Mouse (Mus musculus) limb, embryonic 10.5 days (tissue): ENCODE results near the gene Opcml. TPM values are rescaled to one million over a fixed set of nuclear protein-coding genes. Genes with fewer than 3 reads are reported as not detected.

ENCODE experiments used
- DNase-seq: peaks from one replicate; pipeline ENCODE4 v3.0.0-alpha.2; 2017; ENCODE audit warnings: low spot score
- H3K27ac ChIP-seq: fragments of 300-500 bp; sonication (generic); 2 replicates; pipeline ENCODE4 v1.5.1; 2016; ENCODE audit warnings: mild to moderate bottlenecking
- H3K27me3 ChIP-seq: fragments of 300-500 bp; sonication (generic); 2 replicates; pipeline ENCODE4 v1.6.1; 2016; ENCODE audit warnings: low read depth, mild to moderate bottlenecking; ENCODE audit not compliant: poor library complexity, severe bottlenecking
- H3K36me3 ChIP-seq: fragments of 300-500 bp; sonication (generic); 2 replicates; pipeline ENCODE4 v1.6.1; 2016; ENCODE audit warnings: mild to moderate bottlenecking, moderate library complexity
- H3K4me1 ChIP-seq: fragments of 300-500 bp; sonication (generic); 2 replicates; pipeline ENCODE4 v1.6.1; 2016
- H3K4me3 ChIP-seq: fragments of 300-500 bp; sonication (generic); 2 replicates; pipeline ENCODE4 v1.5.1; 2016; ENCODE audit warnings: mild to moderate bottlenecking, moderate library complexity
- H3K9me3 ChIP-seq: fragments of 300-500 bp; sonication (generic); replicated peaks from 2 replicates; pipeline ENCODE4 v1.6.1; 2016; ENCODE audit warnings: mild to moderate bottlenecking
- WGBS: fragments of 180-500 bp; shearing (Covaris S2); methylation state at CpG from one replicate; pipeline ENCODE4 v1.1.7; 2016; 5-methylcytosine and 5-hydroxymethylcytosine counted together
- polyA plus RNA-seq: library from polyadenylated mRNA; unstranded; fragments of >200 nt; fragmentation: Nextera tagmentation; extraction: Ambion mirVana; gene quantifications from 2 replicates; pipeline ENCODE4 v1.2.1, GENCODE M21; 2016

Gene Opcml
- polyA plus RNA-seq, 1 experiment from 2014 or later = 0.46 TPM

GRCm38 (mm10) chr9:28157092-28157491 is 366.5 kb downstream of the Opcml start:
- DNase-seq = no peak
- 93% methylated on average over 7 of the region's 7 CpGs for WGBS
- H3K9me3 ChIP-seq = no peaks in the 10 kb centered on the region
- peaks cover 14% of the 10 kb centered on the region for H3K4me1 ChIP-seq
- no peak overlapping the region for H3K4me3 ChIP-seq
- no peak overlapping the region for H3K27ac ChIP-seq
- H3K36me3 ChIP-seq = no peaks in the 10 kb centered on the region
- no peaks in the 10 kb centered on the region for H3K27me3 ChIP-seq

GRCm38 (mm10) chr9:28160953-28161352 is 370.4 kb downstream of the Opcml start:
- Histone ChIP-seq H3K36me3 (no peaks in the 10 kb centered on the region), H3K4me3 (no peak overlapping the region), H3K9me3 (no peaks in the 10 kb centered on the region), H3K27ac (no peak overlapping the region), H3K27me3 (no peaks in the 10 kb centered on the region), H3K4me1 (no peaks in the 10 kb centered on the region)
- DNase-seq = no peak
- 95% methylated on average over 1 of the region's 1 CpGs for WGBS

- WGBS = 70% methylated on average over 4 of the region's 4 CpGs
- Histone ChIP-seq H3K4me3 (no peak overlapping the region), H3K4me1 (no peaks in the 10 kb centered on the region), H3K27ac (no peak overlapping the region), H3K36me3 (no peaks in the 10 kb centered on the region), H3K9me3 (no peaks in the 10 kb centered on the region), H3K27me3 (no peaks in the 10 kb centered on the region)
- no peak for DNase-seq
These were observed 373.4 kb downstream of the Opcml start for GRCm38 (mm10) chr9:28163946-28164345.

- Histone ChIP-seq H3K27ac (no peak overlapping the region), H3K36me3 (no peaks in the 10 kb centered on the region), H3K9me3 (no peaks in the 10 kb centered on the region), H3K4me3 (no peak overlapping the region), H3K27me3 (peaks cover 11% of the 10 kb centered on the region; the same call in 1 of the 2 replicates), H3K4me1 (no peaks in the 10 kb centered on the region)
- DNase-seq = peak; percentile 62
- WGBS = 5% methylated on average over 6 of the region's 6 CpGs
These were observed 381.3 kb downstream of the Opcml start for GRCm38 (mm10) chr9:28171890-28172289.

GRCm38 (mm10) chr9:28177052-28177451 is 386.5 kb downstream of the Opcml start:
- no peaks in the 10 kb centered on the region for H3K36me3 ChIP-seq
- no peak overlapping the region for H3K4me3 ChIP-seq
- 90% methylated on average over 2 of the region's 2 CpGs for WGBS
- no peaks in the 10 kb centered on the region for H3K9me3 ChIP-seq
- peaks cover 11% of the 10 kb centered on the region; the same call in 1 of the 2 replicates for H3K27me3 ChIP-seq
- no peak overlapping the region for H3K27ac ChIP-seq
- H3K4me1 ChIP-seq = no peaks in the 10 kb centered on the region
- DNase-seq = no peak

GRCm38 (mm10) chr9:28178123-28178887 is 387.7 kb downstream of the Opcml start:
- Histone ChIP-seq H3K27ac (no peak overlapping the region), H3K9me3 (no peaks in the 10 kb centered on the region), H3K4me3 (no peak overlapping the region), H3K27me3 (peaks cover 1% of the 10 kb centered on the region; the same call in 1 of the 2 replicates), H3K4me1 (no peaks in the 10 kb centered on the region), H3K36me3 (no peaks in the 10 kb centered on the region)
- DNase-seq = no peak
- 69% methylated on average over 4 of the region's 4 CpGs for WGBS

GRCm38 (mm10) chr9:28181916-28182315 is 391.3 kb downstream of the Opcml start:
- 86% methylated on average over 7 of the region's 7 CpGs for WGBS

GRCm38 (mm10) chr9:28190226-28190625 is 399.7 kb downstream of the Opcml start:
- WGBS = 88% methylated on average over 2 of the region's 2 CpGs
- H3K4me3 ChIP-seq = no peak overlapping the region
- no peak for DNase-seq
- H3K9me3 ChIP-seq = no peaks in the 10 kb centered on the region
- no peaks in the 10 kb centered on the region for H3K4me1 ChIP-seq
- no peaks in the 10 kb centered on the region for H3K36me3 ChIP-seq
- H3K27ac ChIP-seq = no peak overlapping the region
- H3K27me3 ChIP-seq = no peaks in the 10 kb centered on the region

More at GRCm38 (mm10) chr9:28181916-28182315, 391.3 kb downstream of the Opcml start:
- no peaks in the 10 kb centered on the region for H3K36me3 ChIP-seq
- H3K27ac ChIP-seq = no peak overlapping the region
- no peaks in the 10 kb centered on the region for H3K4me1 ChIP-seq
- DNase-seq = no peak
- H3K27me3 ChIP-seq = no peaks in the 10 kb centered on the region
- H3K4me3 ChIP-seq = no peak overlapping the region
- H3K9me3 ChIP-seq = no peaks in the 10 kb centered on the region

- no peaks in the 10 kb centered on the region for H3K27me3 ChIP-seq
- DNase-seq = no peak
- no peaks in the 10 kb centered on the region for H3K4me1 ChIP-seq
- H3K9me3 ChIP-seq = no peaks in the 10 kb centered on the region
- no peak overlapping the region for H3K27ac ChIP-seq
- H3K36me3 ChIP-seq = no peaks in the 10 kb centered on the region
- no peak overlapping the region for H3K4me3 ChIP-seq
- WGBS = 97% methylated on average over 1 of the region's 1 CpGs
These were observed 400.2 kb downstream of the Opcml start for GRCm38 (mm10) chr9:28190751-28191150.

- no peak for DNase-seq
- no peak overlapping the region for H3K4me3 ChIP-seq
- H3K9me3 ChIP-seq = no peaks in the 10 kb centered on the region
- no peaks in the 10 kb centered on the region for H3K36me3 ChIP-seq
- H3K4me1 ChIP-seq = no peaks in the 10 kb centered on the region
- H3K27me3 ChIP-seq = 0 out of 2 replicates have a peak, but pooled peaks cover 5% of the 10 kb centered on the region
- no peak overlapping the region for H3K27ac ChIP-seq
- 89% methylated on average over 2 of the region's 2 CpGs for WGBS
These were observed 406.0 kb downstream of the Opcml start for GRCm38 (mm10) chr9:28196550-28196949.

- Histone ChIP-seq H3K4me1 (no peaks in the 10 kb centered on the region), H3K27ac (no peak overlapping the region), H3K4me3 (no peak overlapping the region), H3K27me3 (0 out of 2 replicates have a peak, but pooled peaks cover 5% of the 10 kb centered on the region), H3K36me3 (no peaks in the 10 kb centered on the region), H3K9me3 (no peaks in the 10 kb centered on the region)
- 72% methylated on average over 2 of the region's 2 CpGs for WGBS
- no peak for DNase-seq
These were observed 406.5 kb downstream of the Opcml start for GRCm38 (mm10) chr9:28197061-28197460.

- H3K36me3 ChIP-seq = no peaks in the 10 kb centered on the region
- WGBS = 43% methylated on average over 3 of the region's 3 CpGs
- DNase-seq = peak; percentile 50
- H3K27ac ChIP-seq = no peak overlapping the region
- H3K27me3 ChIP-seq = 0 out of 2 replicates have a peak, but pooled peaks cover 5% of the 10 kb centered on the region
- H3K4me3 ChIP-seq = no peak overlapping the region
- no peaks in the 10 kb centered on the region for H3K9me3 ChIP-seq
- H3K4me1 ChIP-seq = no peaks in the 10 kb centered on the region
These were observed 407.1 kb downstream of the Opcml start for GRCm38 (mm10) chr9:28197631-28198030.

GRCm38 (mm10) chr9:28198106-28198694 is 407.6 kb downstream of the Opcml start:
- no peak for DNase-seq
- Histone ChIP-seq H3K4me3 (no peak overlapping the region), H3K27me3 (0 out of 2 replicates have a peak, but pooled peaks cover 5% of the 10 kb centered on the region), H3K4me1 (no peaks in the 10 kb centered on the region), H3K27ac (no peak overlapping the region), H3K36me3 (no peaks in the 10 kb centered on the region), H3K9me3 (no peaks in the 10 kb centered on the region)
- 86% methylated on average over 5 of the region's 5 CpGs for WGBS
